Mouse (Mus musculus) bone marrow, adult 2 months (tissue): ENCODE results near the gene Kirrel3. TPM values are rescaled to one million over a fixed set of nuclear protein-coding genes. Genes with fewer than 3 reads are reported as not detected.

ENCODE experiments used
- H3K27ac ChIP-seq: fragments of 200-500 bp; 2 replicates; pipeline ENCODE4 v1.5.1; 2012; ENCODE audit warnings: low read depth, mild to moderate bottlenecking, control low read depth, inconsistent platforms, low read length; ENCODE audit not compliant: control insufficient read depth, poor library complexity, insufficient read depth
- H3K4me1 ChIP-seq: fragments of 200-500 bp; 2 replicates; pipeline ENCODE4 v1.6.1; 2011; ENCODE audit warnings: low read length; ENCODE audit not compliant: control insufficient read depth, insufficient read depth
- H3K4me3 ChIP-seq: fragments of 200-500 bp; replicated peaks from 2 replicates; pipeline ENCODE3; 2011; ENCODE audit warnings: mild to moderate bottlenecking, low read depth, low read length, control low read depth; ENCODE audit not compliant: control insufficient read depth
- CTCF ChIP-seq: fragments of 200-500 bp; IDR thresholded peaks from 2 replicates; pipeline ENCODE4 v1.5.1; 2011; ENCODE audit warnings: low read length, control low read depth; ENCODE audit not compliant: control insufficient read depth, insufficient read depth
- POLR2A ChIP-seq: fragments of 200-500 bp; IDR thresholded peaks from 2 replicates; pipeline ENCODE4 v1.6.1; 2011; ENCODE audit warnings: low read depth, mild to moderate bottlenecking, control low read depth, low read length, borderline replicate concordance; ENCODE audit not compliant: control insufficient read depth
- WGBS: fragments of 180-500 bp; shearing (Covaris S2); methylation state at CpG from one replicate; pipeline ENCODE4 v1.1.7; 2018; 5-methylcytosine and 5-hydroxymethylcytosine counted together
- polyA plus RNA-seq: library from polyadenylated mRNA; stranded (reverse); fragments of >200 nt; gene quantifications from 2 replicates; pipeline ENCODE4 v1.2.4, GENCODE M21; 2011; ENCODE audit warnings: low replicate concordance; ENCODE audit not compliant: missing spikeins, insufficient read depth, insufficient read length

The Kirrel3 gene
- polyA plus RNA-seq, 1 experiment, result not detected

DNA sequence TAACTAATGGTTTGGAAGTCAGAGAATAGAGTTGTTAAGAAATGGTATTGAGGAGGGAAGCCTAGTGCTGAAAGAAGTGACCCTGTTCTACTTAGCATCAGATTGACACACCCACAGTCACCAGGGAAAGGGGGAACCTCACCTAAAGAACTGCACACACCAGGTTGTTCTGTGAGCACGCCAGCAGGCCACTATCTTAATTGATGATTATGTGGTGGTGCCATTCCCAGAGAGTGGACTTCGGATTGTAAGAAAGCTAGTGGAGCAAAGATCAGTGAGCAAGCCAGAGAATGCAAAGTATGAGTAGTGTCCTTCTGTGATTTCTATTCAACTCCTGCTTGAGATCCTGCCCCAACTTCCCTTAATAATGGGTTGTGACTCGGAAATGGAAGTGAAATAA lies 19.6 kb upstream of the Kirrel3 start:
- H3K4me3 ChIP-seq, result no peak overlapping the region
- no peaks in the 10 kb centered on the region for H3K4me1 ChIP-seq
- H3K27ac ChIP-seq, result no peak overlapping the region
- no peak for TF ChIP-seq CTCF
- TF ChIP-seq POLR2A, result no peak
- 41% methylated on average over 3 of the region's 3 CpGs for WGBS

- no peak overlapping the region for H3K4me3 ChIP-seq
- no peak overlapping the region for H3K27ac ChIP-seq
- WGBS, result 63% methylated on average over 3 of the region's 3 CpGs
- no peaks in the 10 kb centered on the region for H3K4me1 ChIP-seq
- TF ChIP-seq POLR2A (no peak), CTCF (no peak)
These were observed 16.5 kb upstream of the Kirrel3 start for GRCm38 (mm10) chr9:34469180-34469579.

GRCm38 (mm10) chr9:34476206-34476605 lies 9.5 kb upstream of the Kirrel3 start:
- 48% methylated on average over 5 of the region's 5 CpGs for WGBS
- H3K27ac ChIP-seq, result no peak overlapping the region
- H3K4me3 ChIP-seq, result no peak overlapping the region
- no peaks in the 10 kb centered on the region for H3K4me1 ChIP-seq
- TF ChIP-seq CTCF (no peak), POLR2A (no peak)

DNA sequence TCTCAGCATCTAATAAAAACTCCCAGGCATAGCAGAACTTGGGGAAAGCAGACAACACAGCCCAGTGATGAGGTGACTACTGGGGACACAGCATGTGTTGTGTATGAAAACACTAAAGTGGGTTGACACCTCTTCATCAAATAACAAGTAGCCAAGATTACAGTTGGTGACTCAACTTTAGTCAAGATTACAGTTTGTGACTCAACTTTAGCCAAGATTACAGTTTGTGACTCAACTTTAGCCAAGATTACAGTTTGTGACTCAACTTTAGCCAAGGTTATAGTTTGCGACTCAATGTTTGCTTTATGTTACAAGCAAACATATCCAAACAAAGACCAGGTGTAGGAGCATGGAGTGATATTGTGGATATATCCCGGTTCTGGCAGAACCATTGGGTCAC lies 7.2 kb upstream of the Kirrel3 start:
- Histone ChIP-seq H3K4me1 (no peaks in the 10 kb centered on the region), H3K4me3 (no peak overlapping the region), H3K27ac (no peak overlapping the region)
- TF ChIP-seq CTCF (no peak), POLR2A (no peak)
- WGBS, result 66% methylated on average over 2 of the region's 2 CpGs

DNA sequence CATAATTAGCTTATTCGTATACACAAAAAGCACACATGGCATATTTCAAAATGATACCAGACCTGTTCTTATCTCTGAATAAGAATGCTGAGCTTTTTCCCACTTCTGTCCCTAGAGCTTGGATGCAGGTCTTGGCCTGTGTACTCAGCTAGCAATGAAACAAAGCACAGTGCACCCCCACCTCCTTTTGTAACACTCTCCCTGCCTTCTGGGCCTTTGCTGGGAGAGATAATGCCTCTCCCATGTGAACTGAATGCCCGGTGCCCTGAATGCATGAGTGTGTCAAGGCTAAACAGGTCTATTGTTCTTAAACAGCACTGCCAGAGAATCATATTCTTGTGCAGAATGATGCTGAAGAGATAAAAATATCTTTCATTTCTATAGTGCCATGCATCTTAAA lies 2.5 kb upstream of the Kirrel3 start:
- no peaks in the 10 kb centered on the region for H3K4me1 ChIP-seq
- WGBS, result 70% methylated on average over 2 of the region's 2 CpGs
- H3K27ac ChIP-seq, result no peak overlapping the region
- H3K4me3 ChIP-seq, result no peak overlapping the region
- TF ChIP-seq CTCF, result no peak
- TF ChIP-seq POLR2A, result no peak

GRCm38 (mm10) chr9:34484665-34485064 lies 1.0 kb upstream of the Kirrel3 start:
- 61% methylated on average over 6 of the region's 6 CpGs for WGBS
- Histone ChIP-seq H3K4me1 (no peaks in the 10 kb centered on the region), H3K27ac (no peak overlapping the region), H3K4me3 (no peak overlapping the region)
- no peak for TF ChIP-seq CTCF
- no peak for TF ChIP-seq POLR2A

GRCm38 (mm10) chr9:34488267-34488666 lies 2.6 kb downstream of the Kirrel3 start:
- TF ChIP-seq POLR2A (no peak), CTCF (no peak)
- no peak overlapping the region for H3K4me3 ChIP-seq
- H3K27ac ChIP-seq, result no peak overlapping the region
- no peaks in the 10 kb centered on the region for H3K4me1 ChIP-seq
- WGBS, result 1% methylated on average over 9 of the region's 9 CpGs

DNA sequence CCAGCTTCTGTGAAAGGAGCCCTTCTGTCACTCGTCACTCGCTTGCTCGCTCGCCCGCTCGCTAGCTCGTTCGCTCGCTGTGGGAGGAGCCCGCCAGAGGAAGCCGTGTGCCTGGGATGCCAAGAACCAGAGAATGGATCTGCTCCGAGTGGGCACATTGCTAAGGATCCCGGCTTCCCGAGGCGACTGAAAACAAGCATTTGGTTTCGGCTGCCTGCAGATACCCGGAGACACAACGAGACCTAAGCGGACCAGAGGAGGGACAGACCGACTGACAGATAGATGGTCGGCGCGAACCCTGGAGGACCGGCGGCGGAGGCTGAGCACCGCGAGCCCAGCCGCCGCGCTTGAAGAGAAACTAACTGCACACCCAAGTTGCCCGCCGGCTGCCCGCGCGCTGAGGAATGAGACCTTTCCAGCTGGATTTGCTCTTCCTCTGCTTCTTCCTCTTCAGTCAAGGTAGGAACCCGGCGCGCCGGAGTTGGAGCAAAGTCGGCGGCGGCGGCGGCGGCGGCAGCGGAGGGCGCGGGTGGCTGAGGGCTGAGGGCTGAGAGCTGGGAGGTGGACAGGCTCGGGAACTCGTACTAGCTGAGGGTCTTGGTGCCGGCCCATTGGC lies 3.1 kb downstream of the Kirrel3 start:
- Histone ChIP-seq H3K27ac (no peak overlapping the region), H3K4me1 (no peaks in the 10 kb centered on the region), H3K4me3 (no peak overlapping the region)
- TF ChIP-seq CTCF (no peak), POLR2A (no peak)
- under 1% methylated on average over 53 of the region's 53 CpGs for WGBS

- 4% methylated on average over 13 of the region's 13 CpGs for WGBS
- no peak overlapping the region for H3K27ac ChIP-seq
- H3K4me3 ChIP-seq, result no peak overlapping the region
- TF ChIP-seq POLR2A (no peak), CTCF (no peak)
- H3K4me1 ChIP-seq, result no peaks in the 10 kb centered on the region
These were observed 3.6 kb downstream of the Kirrel3 start for GRCm38 (mm10) chr9:34489316-34489710.
